Mouse (Mus musculus): ENCODE measurements around the gene Hlx.

The Hlx gene

DNA sequence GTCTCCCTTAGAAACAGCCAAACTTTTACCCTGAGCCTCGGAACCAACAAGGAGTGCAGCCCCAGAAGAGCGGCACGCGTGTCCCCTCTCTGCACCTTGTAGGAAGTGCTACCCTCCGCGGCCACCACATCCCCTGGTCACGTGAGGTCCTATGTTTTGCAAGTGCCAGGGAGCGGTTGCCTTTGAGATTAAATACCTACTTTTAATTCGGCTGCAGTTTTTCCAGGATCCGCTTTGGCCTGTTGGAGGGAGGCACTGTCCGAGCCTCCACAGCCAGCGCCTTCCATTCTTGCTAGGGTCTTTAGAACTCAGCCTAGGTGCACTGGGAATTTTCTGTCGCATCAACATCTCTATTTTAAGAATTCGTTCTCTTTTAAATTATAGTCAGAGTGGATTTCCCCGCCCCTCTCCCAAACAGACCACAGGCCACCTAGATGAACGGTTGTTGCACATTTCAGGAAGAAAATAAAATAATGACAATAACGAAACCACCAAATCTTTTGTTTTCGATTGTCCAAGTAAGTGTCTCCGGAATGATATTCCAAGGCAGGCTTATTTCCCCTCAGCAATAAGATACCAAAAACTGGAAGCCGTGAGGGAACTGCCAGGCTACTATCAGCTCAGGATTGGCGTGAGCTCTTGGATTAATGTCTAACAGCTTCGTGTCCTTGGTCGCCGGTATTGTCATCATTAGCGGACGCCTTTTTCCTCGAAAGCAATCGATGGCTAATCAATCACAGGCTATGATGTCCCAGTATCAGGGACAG, 1.1 kb upstream of the Hlx start:
- DNase-seq (ENCODE audit: low read depth), result peak; percentile 34

- DNase-seq (ENCODE audit: low read depth), result peak; percentile 39
Measured at GRCm38 (mm10) chr1:184731644-184732545, 524 bp downstream of the Hlx start.

GRCm38 (mm10) chr1:184731091-184731640, 1.3 kb downstream of the Hlx start:
- peak; percentile 14 for DNase-seq (ENCODE audit: low read depth)

GRCm38 (mm10) chr1:184730453-184731013, 1.9 kb downstream of the Hlx start:
- DNase-seq (ENCODE audit: low read depth), result no peak

DNA sequence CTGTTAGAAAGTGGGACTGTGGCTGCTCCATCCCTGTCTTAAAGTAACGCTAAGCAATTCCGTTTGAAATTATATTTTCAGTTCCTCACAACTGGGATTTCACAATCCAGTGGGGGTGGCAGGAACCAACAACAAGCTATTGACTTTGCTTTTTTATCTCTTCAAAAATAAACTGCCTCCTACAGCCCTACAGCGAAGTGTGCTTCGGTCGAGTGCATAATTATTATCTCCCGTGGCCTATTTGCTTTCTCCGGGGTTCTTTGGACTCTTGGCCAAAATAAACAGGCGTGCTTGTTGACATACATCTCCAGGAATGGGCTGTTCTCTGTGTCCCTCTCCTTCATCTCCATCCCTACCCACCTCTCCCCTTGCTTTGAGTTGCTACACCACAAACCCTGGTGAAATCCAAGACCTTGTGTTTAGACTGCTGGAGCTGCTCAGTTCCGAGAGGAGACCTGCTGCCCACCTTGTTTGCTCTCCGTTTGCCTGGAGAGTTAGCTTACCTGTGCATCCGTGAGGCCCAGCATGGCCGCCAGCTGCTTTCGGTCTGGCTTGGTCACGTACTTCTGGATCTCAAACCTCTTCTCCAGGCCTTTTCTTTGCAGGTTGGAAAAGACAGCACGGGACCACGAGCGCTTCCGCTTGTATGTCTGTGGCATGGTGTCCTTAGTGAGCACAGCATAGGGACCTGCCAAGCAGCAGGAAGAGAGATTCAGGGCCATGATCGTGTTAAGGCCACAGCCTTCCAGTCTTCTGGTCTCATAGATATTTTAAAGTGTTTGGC, 2.9 kb downstream of the Hlx start:
- no peak for DNase-seq (ENCODE audit: low read depth)

GRCm38 (mm10) chr1:184728561-184729115, 3.8 kb downstream of the Hlx start:
- no peak for DNase-seq (ENCODE audit: low read depth)

DNA sequence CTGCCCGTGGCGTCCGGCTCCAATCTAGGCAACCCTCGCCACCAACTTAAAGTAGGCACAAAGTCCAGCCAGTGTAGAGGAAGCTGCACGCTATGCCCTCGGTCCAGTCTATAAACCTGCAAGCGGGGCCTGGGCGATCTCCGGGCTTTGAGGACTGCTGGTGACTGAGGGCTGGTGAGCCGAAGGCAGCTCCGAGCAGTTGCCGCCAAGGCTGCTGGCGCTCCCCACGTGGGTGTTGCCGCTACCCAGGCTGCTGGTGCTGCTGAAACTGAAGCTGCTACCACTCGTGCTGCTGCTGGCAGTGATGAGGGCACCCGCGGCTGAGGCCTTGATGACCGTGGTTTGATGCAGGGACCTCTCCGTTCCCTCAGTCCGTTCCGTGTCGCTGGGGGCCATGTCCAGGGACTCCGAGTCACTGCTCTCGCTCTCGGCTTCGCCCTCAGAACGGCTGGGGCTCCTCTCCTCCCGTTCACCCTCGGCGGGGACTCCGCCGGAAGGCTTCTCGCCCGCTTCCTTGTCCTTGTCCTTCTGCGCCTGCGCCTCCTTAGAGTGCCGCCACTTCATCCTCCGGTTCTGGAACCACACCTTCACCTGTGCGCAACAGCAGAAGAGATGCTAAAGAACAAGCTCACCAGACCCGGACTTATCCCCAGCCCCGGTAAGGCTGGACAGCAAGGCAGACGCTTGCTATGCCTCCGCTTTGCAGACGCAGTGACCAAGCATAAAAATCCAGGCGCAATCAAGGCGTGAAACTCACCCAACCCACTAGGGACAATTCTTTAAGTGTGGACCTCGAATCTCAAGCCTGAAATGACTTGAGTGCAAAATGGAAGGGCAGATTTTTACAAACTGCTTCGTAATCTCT, 4.8 kb downstream of the Hlx start:
- no peak for DNase-seq (ENCODE audit: low read depth)

GRCm38 (mm10) chr1:184726576-184727300, 5.7 kb downstream of the Hlx start:
- no peak for DNase-seq (ENCODE audit: low read depth)

DNA sequence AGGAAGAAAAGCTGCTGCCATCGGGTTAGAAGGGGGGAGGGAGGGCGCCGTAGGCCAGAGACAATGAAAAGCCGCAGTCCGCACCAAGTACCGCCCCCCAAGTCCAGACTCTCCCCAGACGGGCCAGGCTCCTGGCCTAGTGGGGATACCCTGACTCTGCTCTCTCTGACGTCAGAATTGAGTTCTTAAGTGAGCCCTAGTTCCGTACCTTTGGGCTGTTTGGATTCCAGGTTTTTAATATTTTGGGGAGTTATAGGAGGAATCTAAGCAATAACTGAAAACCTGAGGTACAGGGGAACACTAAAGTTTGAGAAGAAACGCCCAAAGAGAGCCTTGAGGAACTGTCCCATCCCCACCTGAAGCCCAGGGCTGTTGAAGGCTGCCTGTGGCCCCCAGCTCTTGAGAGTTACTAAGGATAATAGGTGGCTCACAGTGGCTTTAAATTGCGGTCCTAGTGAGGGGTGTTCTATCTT, 7.1 kb downstream of the Hlx start:
- no peak for DNase-seq (ENCODE audit: low read depth)

DNA sequence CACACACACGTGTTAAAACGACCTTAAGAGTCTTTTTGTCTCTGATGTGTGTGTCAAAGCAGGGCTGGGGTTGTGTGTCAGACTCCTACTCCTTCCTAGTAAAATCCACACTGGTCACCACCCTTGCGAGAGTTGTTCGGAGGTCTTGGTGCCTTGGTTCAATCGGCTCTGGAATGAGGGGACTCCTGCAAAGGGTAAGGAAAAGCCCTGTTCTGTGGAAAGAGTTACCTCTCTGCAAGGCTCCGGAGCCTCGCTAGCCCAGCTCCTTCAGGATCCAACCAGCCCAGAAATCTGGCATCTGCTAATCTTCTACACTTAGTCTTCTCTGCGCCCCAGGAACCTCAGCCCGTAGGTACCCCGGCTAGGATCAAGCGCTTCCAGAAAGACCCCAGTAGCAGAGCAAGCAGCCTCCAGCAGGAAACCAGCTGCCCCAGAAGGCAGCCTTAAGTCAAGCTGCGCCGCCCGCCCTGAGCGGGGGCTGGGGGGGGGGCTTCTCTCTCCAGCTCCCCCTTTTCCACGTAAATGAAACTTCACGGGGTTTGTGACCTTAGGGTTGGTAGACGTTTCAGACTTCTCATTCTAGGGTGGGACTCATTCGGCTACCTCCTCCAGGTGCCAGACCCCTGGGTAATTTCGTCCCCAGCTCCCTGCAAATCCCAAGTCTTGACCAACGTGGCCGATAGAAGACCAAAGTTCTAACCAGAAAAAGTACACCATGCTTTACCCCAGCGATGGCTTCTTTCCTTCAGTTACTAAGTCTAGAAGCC, 7.7 kb downstream of the Hlx start:
- no peak for DNase-seq (ENCODE audit: low read depth)

DNA sequence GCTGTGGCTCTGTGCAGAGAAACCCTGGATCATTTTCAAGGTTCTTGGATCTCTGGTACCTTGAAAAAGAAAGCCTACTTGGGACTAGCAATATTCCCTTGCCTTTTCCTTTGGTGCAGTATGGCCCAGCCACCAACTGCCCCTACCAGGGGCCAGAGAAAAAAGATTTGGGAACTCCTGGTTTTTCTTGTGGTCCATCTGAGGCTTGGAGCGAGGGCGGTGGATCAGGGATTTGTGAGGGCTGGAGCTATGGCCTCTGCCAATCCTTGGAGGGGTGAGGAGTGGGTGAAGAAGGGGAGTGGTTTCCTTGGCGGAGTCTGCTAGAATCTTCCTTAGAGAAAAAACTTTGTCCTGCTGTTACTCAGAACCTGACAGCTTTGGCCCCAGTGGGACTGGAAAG, 8.5 kb downstream of the Hlx start:
- no peak for DNase-seq (ENCODE audit: low read depth)

- no peak for DNase-seq (ENCODE audit: low read depth)
Measured at GRCm38 (mm10) chr1:184721121-184721520, 11.3 kb downstream of the Hlx start.

DNA sequence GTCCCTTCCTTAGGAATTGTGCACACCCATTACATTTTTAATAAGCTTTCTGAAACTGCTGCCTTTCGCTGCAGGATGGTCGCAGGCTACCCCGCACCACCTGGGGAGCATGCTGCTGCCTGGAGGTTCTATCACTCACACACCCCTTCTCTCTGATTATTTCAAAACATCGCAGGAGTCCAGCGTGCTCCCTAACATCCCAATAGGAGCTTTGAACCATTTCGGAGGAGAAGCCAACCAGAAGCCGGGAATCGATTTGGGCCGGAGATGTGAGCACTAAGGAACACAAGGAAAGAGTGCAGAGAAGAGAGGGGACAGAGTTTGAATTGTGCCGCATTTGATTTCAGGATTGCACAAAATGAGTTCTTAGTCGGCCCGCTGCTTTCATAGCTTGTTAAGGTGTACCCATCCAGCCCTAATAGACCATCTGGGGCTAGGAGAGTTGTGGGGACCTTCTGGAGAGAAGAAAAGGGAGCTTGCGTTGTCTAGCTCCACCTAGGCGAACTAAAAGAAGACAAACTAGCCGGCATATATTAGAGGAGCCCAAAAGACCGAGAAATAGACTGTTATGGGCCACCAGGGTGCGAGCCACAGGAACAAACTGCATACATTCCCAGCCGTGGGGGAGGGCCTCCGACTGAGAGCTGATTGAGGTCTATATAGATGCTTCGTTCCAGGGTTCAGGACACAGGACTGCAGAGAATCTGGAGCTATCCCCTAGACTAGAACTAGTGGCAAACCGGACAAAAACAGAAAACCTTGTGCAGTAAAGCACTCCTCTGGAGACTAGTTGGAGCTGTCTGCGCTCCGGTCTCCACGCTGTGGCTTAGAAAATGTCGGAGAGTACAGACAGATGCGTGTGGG, 12.0 kb downstream of the Hlx start:
- DNase-seq (ENCODE audit: low read depth), result no peak

DNA sequence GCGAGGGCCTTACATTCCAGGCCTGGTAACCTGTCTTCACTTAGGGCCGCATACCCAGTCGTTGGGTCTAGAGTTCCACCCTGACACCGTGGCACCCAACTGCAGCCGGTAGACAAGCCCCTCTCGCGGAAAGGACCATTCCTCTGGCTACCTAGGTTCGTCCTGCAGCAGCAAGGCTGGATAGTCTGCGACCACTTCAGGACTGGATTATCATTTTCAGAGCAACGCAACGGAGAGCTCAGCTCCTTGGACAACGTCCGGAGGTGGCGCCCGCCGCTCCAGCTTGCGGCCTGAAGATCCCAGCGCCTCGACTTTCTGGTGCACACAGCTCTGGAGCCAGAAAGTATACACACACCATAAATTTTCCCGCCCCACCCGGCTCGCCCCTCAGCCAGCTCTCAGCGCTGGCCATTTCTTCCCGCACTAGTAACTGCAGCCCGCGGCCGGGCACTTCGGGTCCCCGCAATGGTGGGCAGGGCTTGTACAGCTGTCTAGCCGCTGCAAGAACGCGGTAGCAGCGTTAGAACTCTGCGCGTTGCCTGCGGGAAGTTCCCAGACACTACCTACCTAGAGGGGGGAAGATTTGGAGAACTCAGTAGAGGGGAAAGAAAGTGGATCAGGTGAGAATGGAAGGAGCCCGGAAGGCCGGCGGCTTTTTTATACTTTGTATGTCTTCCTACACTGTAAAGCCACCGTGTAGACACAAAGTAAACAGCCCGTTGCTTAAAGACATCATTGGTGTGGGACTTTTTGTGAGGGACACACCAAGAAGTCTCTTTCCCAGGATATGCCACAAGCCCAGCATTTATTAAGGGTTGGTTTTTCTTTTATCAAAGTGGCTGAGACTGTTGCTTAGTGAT, 13.9 kb downstream of the Hlx start:
- no peak for DNase-seq (ENCODE audit: low read depth)

DNA sequence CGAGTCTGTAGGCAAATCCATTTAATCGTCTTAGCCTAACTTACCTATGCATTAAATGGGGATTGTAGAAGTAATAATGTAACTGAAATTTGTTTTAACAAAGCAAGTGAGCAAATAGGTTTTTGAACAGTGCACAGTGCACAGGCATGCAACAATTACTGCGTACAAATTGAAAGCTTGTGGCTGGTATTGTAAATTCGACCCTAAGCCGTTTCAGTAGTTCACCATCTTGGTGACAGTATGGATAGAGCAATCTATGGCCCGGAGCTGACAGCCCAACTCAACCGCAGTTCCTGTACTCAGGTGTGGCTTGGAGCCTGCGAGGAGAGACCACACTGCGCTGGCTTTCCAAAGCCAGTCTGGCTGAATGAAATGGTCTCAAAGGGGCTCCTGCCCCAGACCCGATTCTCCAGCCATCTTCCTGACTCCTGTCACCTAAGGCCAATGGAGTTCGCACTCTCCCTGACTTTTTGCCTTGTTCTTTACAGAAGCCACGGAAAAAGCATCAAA, 14.7 kb downstream of the Hlx start:
- no peak for DNase-seq (ENCODE audit: low read depth)

DNA sequence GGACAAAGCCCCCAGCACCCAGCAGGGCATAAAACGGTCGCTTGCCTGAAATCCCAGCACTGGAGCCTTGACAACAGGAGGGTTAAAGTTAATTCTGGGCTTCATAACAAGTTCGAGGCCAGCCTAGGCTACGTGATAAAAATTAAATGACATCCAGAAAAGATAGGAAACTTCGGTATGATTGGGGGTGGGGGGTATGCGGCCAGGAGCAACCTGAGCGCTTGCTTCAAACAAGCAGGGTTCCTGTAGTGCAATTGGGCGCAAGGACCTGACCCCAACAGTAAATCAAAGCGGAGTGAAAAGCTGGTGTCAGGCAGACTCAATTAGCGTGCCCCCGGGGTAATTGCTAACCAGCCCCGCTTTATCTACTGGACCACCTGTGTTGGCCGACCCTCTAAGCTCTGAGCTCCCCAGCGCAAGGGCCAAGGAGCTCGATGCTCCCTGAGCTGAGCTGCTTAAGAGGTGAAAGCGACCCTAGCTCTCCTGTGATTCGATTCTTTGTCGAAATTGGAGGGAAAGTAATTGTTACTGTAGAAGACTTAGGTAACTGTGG, 15.3 kb downstream of the Hlx start:
- no peak for DNase-seq (ENCODE audit: low read depth)
